Mouse (Mus musculus): ENCODE results near the gene Fmn2.

DNA sequence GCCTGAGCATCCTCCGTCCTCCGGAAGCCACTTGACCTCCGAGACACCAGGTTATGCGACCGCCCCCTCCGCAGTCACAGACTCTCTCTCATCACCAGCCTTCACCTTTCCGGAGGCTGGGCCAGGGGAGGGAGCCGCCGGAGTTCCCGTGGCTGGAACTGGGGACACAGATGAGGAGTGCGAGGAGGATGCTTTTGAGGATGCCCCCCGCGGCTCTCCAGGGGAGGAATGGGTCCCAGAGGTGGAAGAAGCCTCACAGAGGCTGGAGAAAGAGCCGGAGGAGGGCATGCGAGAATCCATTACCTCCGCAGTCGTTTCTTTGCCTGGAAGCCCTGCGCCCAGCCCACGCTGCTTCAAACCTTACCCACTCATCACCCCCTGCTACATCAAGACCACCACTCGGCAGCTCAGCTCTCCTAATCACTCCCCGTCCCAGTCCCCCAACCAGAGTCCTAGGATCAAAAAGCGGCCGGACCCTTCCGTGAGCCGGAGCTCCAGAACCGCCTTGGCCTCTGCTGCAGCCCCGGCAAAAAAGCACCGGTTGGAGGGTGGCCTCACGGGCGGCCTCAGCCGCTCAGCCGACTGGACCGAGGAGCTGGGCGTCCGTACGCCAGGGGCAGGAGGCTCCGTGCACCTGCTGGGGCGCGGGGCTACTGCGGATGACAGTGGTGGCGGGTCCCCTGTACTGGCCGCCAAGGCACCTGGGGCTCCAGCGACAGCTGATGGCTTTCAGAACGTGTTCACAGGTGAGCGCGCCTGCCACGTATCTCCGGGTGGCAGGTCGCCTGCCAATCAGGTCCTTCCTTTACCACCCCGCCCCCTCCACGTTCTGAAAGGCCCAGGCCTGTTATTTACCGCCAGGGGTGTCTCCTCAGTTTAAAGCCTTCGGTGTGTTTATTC is 1.5 kb downstream of the Fmn2 start:
- TF ChIP-seq CTCF (IDR thresholded peaks at IDR 0.05; ENCODE audit: low read depth, low read length) (no peak), POLR2A (IDR thresholded peaks at IDR 0.05; ENCODE audit: extremely low read depth, insufficient read depth, low read length) (no peak)
